Mouse (Mus musculus) lung, postnatal 0 days (tissue): ENCODE results near the gene Ccdc28a. TPM values are rescaled to one million over a fixed set of nuclear protein-coding genes. Genes with fewer than 3 reads are reported as not detected.
A peak's percentile ranks its signal among the peaks of the same experiment; 100 is the strongest.

Experiments used
- ATAC-seq: fragments of 200-750 bp; cut with Nextera tagmentation; 2 replicates; pipeline ENCODE4 v1.8.0; 2017; ENCODE audit warnings: moderate library complexity
- DNase-seq: peaks from one replicate; pipeline ENCODE4 v3.0.0-alpha.2; 2016; ENCODE audit warnings: low spot score
- H3K27ac ChIP-seq: fragments of 300-500 bp; sonication (generic); 2 replicates; pipeline ENCODE4 v1.5.1; 2014; ENCODE audit warnings: antibody characterized with exemption, mild to moderate bottlenecking, low read length, mixed read lengths
- H3K27me3 ChIP-seq: fragments of 300-500 bp; sonication (generic); replicated peaks from 2 replicates; pipeline ENCODE4 v1.6.1; 2014; ENCODE audit warnings: low read length, mixed read lengths; ENCODE audit not compliant: insufficient read depth
- H3K36me3 ChIP-seq: fragments of 300-500 bp; sonication (generic); 2 replicates; pipeline ENCODE4 v1.6.1; 2014; ENCODE audit warnings: low read length, mixed read lengths; ENCODE audit not compliant: insufficient read depth
- H3K4me1 ChIP-seq: fragments of 300-500 bp; sonication (generic); 2 replicates; pipeline ENCODE4 v1.6.1; 2014; ENCODE audit warnings: antibody characterized with exemption, low read depth, low read length, mixed read lengths; ENCODE audit not compliant: insufficient read depth
- H3K4me2 ChIP-seq: fragments of 300-500 bp; sonication (generic); replicated peaks from 2 replicates; pipeline ENCODE4 v1.6.1; 2014; ENCODE audit warnings: low read depth, mild to moderate bottlenecking, low read length, moderate library complexity, mixed read lengths
- H3K4me3 ChIP-seq: fragments of 300-500 bp; sonication (generic); 2 replicates; pipeline ENCODE4 v1.5.1; 2014; ENCODE audit warnings: low read depth, low read length
- H3K9ac ChIP-seq: fragments of 300-500 bp; sonication (generic); replicated peaks from 2 replicates; pipeline ENCODE4 v1.6.1; 2014; ENCODE audit warnings: low read depth, mild to moderate bottlenecking
- H3K9me3 ChIP-seq: fragments of 300-500 bp; sonication (generic); 2 replicates; pipeline ENCODE4 v1.6.1; 2016; ENCODE audit warnings: low read length, mixed read lengths
- CTCF ChIP-seq: IDR thresholded peaks from 2 replicates; pipeline ENCODE4 v1.5.1; 2016; ENCODE audit warnings: antibody characterized with exemption, mild to moderate bottlenecking
- EP300 ChIP-seq: IDR thresholded peaks from 2 replicates; pipeline ENCODE4 v1.6.1; 2016; ENCODE audit warnings: antibody characterized with exemption, mild to moderate bottlenecking, control low read depth
- WGBS: fragments of 180-500 bp; shearing (Covaris S2); extraction: QIAGEN DNeasy Blood & Tissue Kit; methylation state at CpG from one replicate; pipeline ENCODE4 v1.1.7; 2014; 5-methylcytosine and 5-hydroxymethylcytosine counted together
- polyA plus RNA-seq: library from polyadenylated mRNA; unstranded; fragments of >200 nt; fragmentation: Nextera tagmentation; extraction: Ambion mirVana; gene quantifications from 2 replicates; pipeline ENCODE4 v1.2.1, GENCODE M21; 2015

Ccdc28a gene
- 10.6 and 12.9 TPM in 2 replicates for polyA plus RNA-seq

DNA sequence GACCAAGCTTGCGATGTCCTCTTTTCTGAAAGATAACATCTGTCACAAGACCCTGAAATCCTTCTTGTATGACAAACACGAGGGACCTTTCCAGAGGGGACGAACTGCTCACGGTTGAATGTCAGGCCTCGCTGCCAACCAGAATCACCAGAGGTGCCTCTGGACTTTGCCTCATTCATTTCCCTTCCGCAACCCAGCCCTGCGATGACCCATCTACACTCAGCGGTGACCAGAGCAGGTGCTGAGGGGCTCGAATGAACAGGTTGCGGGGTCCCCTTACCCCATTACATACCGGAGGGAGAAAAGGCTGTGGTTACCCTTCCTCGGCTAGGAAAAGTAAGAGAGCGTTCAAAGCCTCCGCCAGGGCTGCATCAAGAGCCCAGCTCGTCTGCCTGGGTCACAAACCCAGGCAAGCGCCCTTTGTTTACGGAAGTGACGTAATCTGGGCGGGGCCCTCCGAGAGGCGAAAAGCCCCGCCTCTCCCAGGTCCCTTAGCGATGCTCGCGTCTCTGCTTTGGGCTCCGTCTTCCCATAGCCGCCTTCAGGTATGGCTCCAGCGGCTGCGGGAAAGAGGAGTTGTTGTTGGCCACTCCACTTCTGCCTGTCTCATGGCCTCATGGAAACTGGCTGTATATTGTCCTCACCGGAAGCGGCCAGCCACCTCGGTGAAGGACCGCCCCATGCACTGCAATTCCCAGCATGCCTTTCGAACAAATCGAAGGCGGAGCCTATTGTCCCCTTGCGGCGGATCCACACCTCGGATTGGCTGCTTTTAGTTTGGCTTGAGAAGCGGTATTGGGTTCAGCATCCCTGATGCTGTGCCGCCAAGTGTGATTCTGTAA, at the start of gene Ccdc28a:
Gene Ccdc28a (minus strand): TSS at position 439 of the 842 bp plus-strand sequence.
- peaks cover 5% of the 10 kb centered on the region; the same call in 1 of the 2 replicates for H3K4me1 ChIP-seq
- H3K4me3 ChIP-seq = peak within 1 kb of the TSS; percentile 88
- H3K4me2 ChIP-seq = peak within 1 kb of the TSS; percentile 74
- DNase-seq (peak; percentile 97), ATAC-seq (peak; percentile 98)
- no peaks in the 10 kb centered on the region for H3K9me3 ChIP-seq
- no peaks in the 10 kb centered on the region for H3K27me3 ChIP-seq
- peak within 1 kb of the TSS; percentile 64 for H3K9ac ChIP-seq
- peak; percentile 32; the same call in 1 of the 2 replicates for TF ChIP-seq CTCF
- no peak for TF ChIP-seq EP300
- no peaks in the 10 kb centered on the region for H3K36me3 ChIP-seq
- under 1% methylated on average over 41 of the region's 41 CpGs for WGBS
- H3K27ac ChIP-seq = peak within 1 kb of the TSS; percentile 65

DNA sequence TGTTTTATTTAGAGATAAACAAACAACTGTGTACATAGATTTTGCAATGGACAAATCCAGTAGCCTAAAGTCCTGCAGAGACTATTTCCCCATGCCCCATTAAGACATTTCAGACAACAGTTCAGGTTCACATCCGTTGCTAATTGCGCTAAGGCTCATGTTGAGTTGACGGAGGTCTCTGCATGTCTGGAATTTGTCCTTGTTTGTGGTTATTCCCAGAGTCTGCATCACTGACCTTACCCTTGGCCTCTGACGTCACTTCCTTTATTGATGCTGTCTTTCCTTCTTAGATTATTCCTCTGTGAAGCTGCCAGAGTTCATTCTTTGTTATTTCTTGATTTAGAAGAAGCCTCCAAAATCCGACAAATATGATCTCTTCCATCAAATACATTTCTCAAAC, 49.2 kb upstream of the Ccdc28a start:
- H3K4me2 ChIP-seq = no peak overlapping the region
- no peak overlapping the region for H3K27ac ChIP-seq
- no peaks in the 10 kb centered on the region for H3K36me3 ChIP-seq
- WGBS = 77% methylated on average over 5 of the region's 5 CpGs
- DNase-seq (no peak), ATAC-seq (no peak)
- H3K9me3 ChIP-seq = no peaks in the 10 kb centered on the region
- H3K9ac ChIP-seq = no peak overlapping the region
- H3K4me3 ChIP-seq = no peak overlapping the region
- no peak for TF ChIP-seq EP300
- TF ChIP-seq CTCF = no peak
- H3K4me1 ChIP-seq = no peaks in the 10 kb centered on the region
- H3K27me3 ChIP-seq = no peaks in the 10 kb centered on the region

DNA sequence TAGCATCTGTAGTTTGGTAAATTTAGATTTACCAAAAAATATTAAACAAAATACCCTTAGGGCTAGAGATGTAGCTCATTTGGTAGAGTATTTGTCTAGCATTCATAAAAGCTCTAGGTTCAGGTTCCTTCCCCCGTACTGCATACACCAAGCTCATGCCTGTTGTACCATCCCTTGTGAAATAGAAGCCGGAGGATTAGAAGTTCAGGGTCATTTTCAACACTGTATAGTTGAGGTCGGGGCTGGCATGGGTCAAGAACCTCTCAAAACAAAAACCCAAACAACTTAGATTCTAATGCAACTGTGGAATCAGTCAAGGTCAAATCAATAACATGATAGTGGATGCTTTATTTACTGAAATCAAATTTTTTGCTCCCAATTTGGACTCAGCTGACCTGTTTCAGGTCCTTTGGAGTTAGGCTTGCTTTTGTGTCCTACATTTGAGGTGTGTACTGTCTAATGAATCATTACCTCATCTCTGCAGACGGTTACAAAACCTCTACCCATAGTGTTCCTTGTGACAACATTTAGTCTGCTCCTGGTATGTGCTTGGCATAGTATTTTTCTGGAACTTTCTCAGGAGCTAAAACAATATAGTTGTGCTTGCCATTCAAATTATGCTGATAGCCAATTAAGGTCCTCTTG, 41.4 kb upstream of the Ccdc28a start:
- ATAC-seq (no peak), DNase-seq (no peak)
- no peak for TF ChIP-seq CTCF
- no peak for TF ChIP-seq EP300
- Histone ChIP-seq H3K9ac (no peak overlapping the region), H3K4me2 (no peak overlapping the region), H3K27me3 (no peaks in the 10 kb centered on the region), H3K36me3 (no peaks in the 10 kb centered on the region), H3K27ac (no peak overlapping the region), H3K4me3 (no peak overlapping the region), H3K4me1 (no peaks in the 10 kb centered on the region), H3K9me3 (no peaks in the 10 kb centered on the region)
- 81% methylated on average over 4 of the region's 4 CpGs for WGBS

DNA sequence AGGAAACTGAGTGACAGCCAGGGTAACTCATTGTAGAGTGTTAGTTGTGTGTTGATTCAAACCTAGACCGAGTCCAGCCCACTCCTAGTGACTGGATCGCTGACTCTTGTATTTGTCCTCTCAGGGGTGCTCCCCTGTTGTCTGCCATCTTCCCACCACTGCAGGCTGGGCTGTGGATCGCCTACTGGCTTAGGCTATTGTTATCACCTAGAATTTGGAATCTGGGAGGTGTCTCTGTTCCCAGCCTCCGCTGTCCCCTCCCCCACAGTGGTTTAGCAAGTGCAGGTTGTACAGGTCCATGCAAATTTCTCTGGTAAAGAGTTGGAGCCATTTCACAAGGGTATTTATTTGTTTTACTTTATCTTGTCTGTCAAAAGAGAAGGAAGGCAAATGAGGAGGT, 16.5 kb upstream of the Ccdc28a start:
- H3K27ac ChIP-seq = no peak overlapping the region
- ATAC-seq = no peak
- no peak for DNase-seq
- WGBS = 63% methylated on average over 4 of the region's 4 CpGs
- H3K4me1 ChIP-seq = no peaks in the 10 kb centered on the region
- no peak overlapping the region for H3K4me3 ChIP-seq
- TF ChIP-seq EP300 (no peak), CTCF (no peak)
- no peaks in the 10 kb centered on the region for H3K27me3 ChIP-seq
- H3K9ac ChIP-seq = no peak overlapping the region
- H3K4me2 ChIP-seq = no peak overlapping the region
- no peaks in the 10 kb centered on the region for H3K36me3 ChIP-seq
- no peaks in the 10 kb centered on the region for H3K9me3 ChIP-seq

DNA sequence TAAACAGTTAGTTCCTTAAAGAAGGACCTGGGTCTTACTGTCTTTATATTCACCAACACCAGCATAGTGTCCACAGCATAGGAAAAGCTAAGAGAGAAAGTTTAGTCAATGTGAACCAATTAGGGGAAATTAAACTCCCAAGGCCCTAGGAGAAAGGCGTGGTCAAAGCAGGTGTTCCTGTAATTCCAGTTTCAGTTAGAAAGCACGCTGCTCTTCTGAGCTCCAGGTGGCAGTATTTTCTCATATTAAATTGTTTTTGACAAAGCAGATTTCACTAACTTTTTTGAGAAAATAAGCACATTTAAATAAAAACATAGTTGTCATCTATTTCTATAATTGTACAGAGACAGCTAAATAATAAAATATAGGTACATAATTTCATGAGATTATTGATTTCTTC, 8.8 kb upstream of the Ccdc28a start:
- no peak overlapping the region for H3K9ac ChIP-seq
- DNase-seq = peak; percentile 64
- H3K27me3 ChIP-seq = no peaks in the 10 kb centered on the region
- WGBS = 51% methylated on average over 2 of the region's 2 CpGs
- no peak overlapping the region for H3K4me2 ChIP-seq
- no peaks in the 10 kb centered on the region for H3K9me3 ChIP-seq
- no peak for TF ChIP-seq EP300
- TF ChIP-seq CTCF = peak; percentile 41
- no peak for ATAC-seq
- no peak overlapping the region for H3K27ac ChIP-seq
- no peaks in the 10 kb centered on the region for H3K36me3 ChIP-seq
- no peaks in the 10 kb centered on the region for H3K4me1 ChIP-seq
- H3K4me3 ChIP-seq = no peak overlapping the region

DNA sequence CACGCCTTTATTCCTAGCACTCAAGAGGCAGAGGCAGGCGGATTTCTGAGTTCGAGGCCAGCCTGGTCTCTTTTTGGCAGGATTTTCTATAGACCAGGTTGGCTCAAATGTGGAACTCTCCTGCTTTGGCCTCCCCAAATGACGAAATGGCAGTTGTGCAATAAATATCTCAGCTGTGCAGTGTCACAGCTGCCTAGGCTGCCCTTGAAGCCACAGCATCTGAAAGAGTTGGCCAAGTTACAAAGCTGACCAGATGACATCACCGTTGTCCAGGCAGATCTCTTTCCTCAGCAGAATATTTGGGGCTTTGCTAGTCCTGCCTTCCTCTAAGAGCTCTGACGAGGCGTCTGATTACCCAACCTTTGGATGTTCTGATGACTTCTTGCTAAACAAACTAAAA, 2.4 kb upstream of the Ccdc28a start:
- H3K9me3 ChIP-seq = no peaks in the 10 kb centered on the region
- H3K36me3 ChIP-seq = no peaks in the 10 kb centered on the region
- no peaks in the 10 kb centered on the region for H3K27me3 ChIP-seq
- H3K4me2 ChIP-seq = no peak overlapping the region
- H3K27ac ChIP-seq = no peak overlapping the region
- H3K4me1 ChIP-seq = peaks cover 5% of the 10 kb centered on the region; the same call in 1 of the 2 replicates
- peak; percentile 51 for DNase-seq
- TF ChIP-seq EP300 (no peak), CTCF (no peak)
- ATAC-seq = no peak
- H3K4me3 ChIP-seq = no peak overlapping the region
- H3K9ac ChIP-seq = no peak overlapping the region
- WGBS = 72% methylated on average over 7 of the region's 7 CpGs
